Mouse (Mus musculus): ENCODE data around the gene H2-Ab1.

H2-Ab1 gene

GRCm38 (mm10) chr17:34286501-34286900 lies 29.0 kb downstream of the H2-Ab1 start:
- no peak for DNase-seq

DNA sequence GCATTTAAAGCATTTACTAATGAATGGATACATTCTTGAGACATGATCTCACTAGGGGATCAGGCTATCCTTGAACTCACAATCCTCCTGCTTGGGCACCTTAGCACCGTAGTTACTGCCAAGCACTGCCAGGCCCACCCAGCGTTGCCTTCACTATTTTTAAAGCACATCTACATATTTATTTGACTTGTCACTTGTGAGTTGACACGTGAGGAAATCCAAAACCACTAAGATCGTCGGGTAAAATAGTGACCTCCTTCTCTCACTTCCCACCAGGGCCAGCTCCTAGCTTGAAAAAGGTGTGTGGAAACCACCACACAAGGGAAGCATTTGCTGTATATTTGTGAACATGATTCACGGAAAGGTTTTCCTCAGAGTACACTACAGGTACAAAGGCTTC lies 29.5 kb downstream of the H2-Ab1 start:
- no peak for DNase-seq

- peak; percentile 98 for DNase-seq
Measured at GRCm38 (mm10) chr17:34287648-34288047, 30.2 kb downstream of the H2-Ab1 start, which contains the start of gene H2-Aa. Gene H2-Aa (minus strand): TSS chr17:34287823.

- DNase-seq, result no peak
Measured at GRCm38 (mm10) chr17:34288131-34288530, 30.6 kb downstream of the H2-Ab1 start.

DNA sequence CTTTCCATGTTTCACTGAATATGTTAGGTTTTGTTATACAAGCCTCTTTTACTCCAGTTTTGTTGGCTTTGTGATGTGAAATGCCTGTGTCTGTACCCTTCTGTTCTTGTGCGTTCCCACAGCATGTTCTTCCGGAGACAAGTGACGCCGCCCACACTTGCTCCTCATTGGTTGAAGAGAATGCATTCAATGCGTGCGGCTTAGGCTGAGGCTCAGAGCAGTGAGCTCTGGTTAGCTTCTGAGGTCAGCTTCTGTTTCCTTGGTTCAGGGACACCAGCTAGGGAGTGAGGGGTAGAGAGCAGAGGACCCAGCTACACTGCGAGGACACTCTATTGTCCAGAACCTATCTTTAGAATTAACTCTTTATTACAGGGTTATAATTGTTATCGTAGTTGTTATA lies 34.1 kb downstream of the H2-Ab1 start:
- DNase-seq, result peak; percentile 94

DNA sequence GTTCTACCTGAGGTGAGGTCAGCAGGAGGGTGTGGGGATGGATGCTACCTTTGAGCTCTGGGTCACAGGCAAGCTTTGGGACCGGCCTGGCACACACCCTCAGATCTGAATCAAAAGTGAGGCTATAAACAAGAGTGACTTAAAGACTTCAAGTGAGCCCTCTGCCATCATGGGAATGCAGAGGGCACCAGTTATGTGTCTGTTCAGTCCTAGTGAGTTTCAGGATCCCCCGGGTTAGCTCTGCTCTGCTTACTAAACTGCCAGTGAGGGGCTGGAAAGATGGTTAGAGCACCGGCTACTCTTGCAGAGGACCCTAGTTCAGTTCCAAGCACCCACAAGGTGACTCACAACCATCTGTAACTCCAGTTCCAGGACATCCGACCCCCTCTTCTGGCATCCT lies 35.1 kb downstream of the H2-Ab1 start:
- no peak for DNase-seq

DNA sequence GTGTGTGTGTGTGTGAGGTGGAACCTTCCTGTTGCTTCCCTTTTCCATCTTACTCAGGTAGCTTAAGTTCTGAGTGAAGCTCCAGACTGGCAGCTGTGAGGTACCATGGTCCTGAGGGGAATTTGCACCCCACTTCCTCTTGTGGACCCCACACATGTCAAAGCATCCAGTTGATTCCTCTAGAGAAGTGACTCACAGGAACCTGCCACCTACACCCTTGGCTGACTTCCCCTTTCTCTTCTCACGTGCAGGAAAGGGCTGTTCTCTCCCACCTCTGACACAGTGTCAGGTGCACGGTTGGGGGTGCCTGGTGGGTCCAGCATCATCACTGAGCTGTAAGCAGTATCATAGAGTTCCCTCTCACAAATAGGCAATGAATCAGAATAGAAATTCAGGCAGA lies 36.0 kb downstream of the H2-Ab1 start:
- peak; percentile 42 for DNase-seq

GRCm38 (mm10) chr17:34294249-34294648 lies 36.8 kb downstream of the H2-Ab1 start:
- DNase-seq, result no peak

DNA sequence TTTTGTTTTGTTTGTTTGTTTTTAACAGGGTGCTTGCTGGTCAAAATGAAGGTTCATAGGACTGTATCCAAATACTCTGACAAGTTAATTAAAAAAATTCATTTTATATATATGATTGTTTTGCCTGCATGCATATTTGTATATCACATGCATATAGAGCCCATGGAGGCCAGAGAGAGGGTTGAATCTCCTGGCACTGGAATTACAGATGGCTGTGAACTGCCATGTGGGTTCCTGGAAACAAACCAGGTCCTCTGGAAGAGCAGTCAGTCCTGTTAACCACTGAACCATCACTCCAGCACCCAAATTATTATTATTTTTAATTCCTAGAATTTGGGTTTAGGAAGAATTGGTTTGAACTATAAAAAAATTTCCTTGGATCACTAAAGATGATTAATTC lies 37.8 kb downstream of the H2-Ab1 start:
- DNase-seq, result no peak

GRCm38 (mm10) chr17:34295891-34296794 lies 38.7 kb downstream of the H2-Ab1 start:
- DNase-seq, result peak; percentile 92

GRCm38 (mm10) chr17:34299356-34299755 lies 41.9 kb downstream of the H2-Ab1 start:
- peak; percentile 46 for DNase-seq

GRCm38 (mm10) chr17:34300071-34300470 lies 42.6 kb downstream of the H2-Ab1 start:
- no peak for DNase-seq

DNA sequence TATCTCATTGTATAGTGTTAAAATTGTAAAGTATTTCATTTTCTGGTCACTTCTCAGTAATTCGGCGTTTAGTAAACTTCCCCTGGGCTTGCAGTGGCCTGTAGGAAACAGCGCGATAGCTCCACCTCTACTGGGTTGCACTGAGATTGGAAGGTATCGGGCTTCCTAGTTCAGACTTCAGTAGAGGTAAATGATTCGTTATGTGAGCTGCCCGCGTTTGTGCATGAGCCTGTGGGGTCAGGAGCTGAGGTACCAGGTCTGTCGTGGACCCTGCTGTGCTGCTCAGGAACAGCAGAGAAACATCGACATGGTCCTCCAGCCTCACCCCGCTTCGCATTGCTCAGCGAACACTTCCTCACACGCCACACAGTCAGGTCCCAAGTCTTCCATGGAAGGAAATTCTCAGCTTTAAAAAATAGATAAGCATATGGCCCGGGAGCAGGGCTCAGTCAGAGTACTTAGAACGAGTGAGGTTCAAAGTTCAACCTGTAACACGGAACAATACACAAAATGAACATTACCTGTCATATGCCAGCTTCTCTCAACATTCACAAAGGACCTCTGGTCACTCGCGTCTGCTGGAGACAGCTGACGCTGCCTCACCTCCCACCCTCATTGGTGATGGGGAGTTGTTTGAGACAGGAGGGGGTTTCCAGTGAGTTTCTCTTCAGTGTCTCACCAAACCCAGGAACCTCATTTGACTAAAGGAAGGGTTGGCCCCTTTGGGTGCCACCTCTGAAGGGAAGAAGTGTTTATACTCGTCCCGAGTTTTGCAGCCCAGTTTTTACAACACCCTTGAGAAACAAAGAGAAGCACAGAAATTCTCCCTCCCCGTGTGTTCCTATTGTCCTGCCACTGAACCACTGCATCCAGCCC lies 43.4 kb downstream of the H2-Ab1 start:
- DNase-seq, result peak; percentile 59

- DNase-seq, result no peak
Measured at GRCm38 (mm10) chr17:34301670-34302190, 44.2 kb downstream of the H2-Ab1 start.

DNA sequence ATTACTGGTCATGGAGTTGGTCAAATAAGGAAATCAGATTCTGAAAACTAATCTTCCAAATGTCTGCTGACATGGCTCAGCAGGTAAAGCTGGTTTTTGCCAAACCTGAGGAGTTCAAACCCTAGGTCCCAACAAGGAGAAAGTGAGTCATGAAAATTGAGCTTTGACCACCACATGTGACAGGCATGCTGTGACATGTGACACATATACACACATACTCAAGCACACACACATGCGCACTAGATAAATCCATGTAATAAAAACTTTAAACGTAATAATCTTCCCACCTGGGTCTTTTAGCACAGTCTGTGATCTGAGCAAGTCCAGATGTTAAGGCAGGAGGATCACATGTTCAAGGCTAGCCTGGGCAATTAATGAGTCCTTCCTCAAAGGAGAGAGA lies 46.3 kb downstream of the H2-Ab1 start:
- no peak for DNase-seq

DNA sequence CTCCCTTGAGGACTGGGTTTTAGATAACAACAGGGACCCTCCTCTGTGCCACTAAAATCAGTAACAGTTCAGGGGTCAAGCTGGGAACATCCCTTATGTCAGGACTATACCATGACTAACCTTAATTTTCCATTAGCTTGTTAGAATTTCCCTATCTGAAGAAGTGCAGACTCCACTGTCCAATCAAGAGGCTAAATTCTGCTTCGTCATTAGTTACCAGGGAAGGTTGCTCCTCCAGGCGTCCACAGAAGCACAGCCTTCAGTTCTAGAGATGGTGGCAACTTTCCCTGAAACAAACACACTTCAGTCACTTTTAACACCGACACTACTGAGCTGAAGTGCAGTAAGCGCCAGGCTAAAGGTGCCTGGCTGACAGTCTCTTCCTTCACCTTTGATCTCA lies 47.3 kb downstream of the H2-Ab1 start:
- peak; percentile 94 for DNase-seq

DNA sequence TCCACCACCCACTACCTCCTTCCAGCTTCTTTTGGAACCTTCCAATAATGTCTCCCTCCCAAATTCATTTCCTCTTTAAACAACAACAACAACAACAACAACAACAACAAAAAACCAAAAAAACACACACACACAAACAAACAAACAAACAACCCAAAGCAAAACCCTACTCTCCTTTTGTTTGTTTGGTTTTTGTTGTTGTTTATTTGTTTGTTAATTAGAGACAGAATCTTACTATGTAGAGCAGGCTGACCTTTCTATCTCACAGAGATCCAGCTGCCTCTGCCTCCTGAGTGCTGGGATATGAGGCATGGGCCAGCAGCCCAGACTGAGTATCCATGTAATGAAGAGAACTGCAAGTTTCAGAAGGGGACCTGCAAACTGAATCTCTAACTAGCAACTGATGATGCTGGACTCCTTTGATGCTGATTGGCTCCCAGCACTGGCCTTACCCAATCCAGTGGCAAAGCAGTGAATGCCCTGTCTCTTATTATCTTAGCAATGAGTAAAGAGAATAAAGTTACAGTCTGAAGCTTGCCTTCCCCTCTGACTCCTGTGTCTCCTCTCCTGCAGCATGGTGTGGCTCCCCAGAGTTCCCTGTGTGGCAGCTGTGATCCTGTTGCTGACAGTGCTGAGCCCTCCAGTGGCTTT lies 48.0 kb downstream of the H2-Ab1 start, which contains the start of gene H2-Eb1:
Gene H2-Eb1, plus strand, starts transcription at position 488 of the 651 bp plus-strand sequence.
- peak; percentile 97 for DNase-seq

DNA sequence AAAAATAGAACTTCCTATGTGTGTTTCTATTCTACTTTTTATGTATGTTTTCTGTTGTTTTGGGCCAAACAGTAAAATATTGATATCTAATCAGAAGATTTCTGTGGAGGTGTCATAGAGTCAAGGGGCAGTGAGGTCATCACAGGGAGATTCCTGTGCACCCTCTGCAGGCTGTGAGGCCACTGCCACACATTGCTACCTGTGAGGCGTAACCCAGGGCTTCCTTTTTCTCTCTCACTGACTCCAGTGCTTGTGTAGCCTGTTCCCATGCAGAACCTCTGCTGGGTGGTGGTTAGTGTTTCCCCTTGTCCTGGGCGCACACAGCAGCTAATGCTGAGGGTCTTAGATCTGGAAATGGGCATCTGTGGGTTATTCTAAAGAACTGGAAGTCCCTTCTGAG lies 48.9 kb downstream of the H2-Ab1 start:
- no peak for DNase-seq

GRCm38 (mm10) chr17:34307216-34307615 lies 49.7 kb downstream of the H2-Ab1 start:
- no peak for DNase-seq

DNA sequence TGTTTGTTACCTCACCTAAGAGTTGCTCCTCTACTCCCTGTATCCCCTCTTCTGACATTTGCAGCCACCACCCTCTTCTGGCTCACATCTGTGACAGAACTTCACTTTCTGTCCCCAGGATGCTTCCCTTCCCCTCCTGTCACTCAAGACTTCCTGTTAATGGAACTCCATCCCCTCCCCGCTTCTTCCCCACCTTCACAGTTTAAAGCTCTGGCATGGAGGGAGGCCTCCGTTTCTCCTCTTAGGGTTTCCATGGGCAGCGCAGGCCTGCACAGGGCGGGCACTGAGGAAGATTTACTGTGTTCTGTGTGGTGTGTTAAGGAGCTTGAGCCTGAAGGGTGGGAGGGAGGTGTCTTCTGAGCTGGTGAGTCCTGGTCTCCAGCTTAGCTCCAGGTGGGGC lies 50.7 kb downstream of the H2-Ab1 start:
- DNase-seq, result no peak

GRCm38 (mm10) chr17:34309225-34309624 lies 51.7 kb downstream of the H2-Ab1 start:
- DNase-seq, result no peak

DNA sequence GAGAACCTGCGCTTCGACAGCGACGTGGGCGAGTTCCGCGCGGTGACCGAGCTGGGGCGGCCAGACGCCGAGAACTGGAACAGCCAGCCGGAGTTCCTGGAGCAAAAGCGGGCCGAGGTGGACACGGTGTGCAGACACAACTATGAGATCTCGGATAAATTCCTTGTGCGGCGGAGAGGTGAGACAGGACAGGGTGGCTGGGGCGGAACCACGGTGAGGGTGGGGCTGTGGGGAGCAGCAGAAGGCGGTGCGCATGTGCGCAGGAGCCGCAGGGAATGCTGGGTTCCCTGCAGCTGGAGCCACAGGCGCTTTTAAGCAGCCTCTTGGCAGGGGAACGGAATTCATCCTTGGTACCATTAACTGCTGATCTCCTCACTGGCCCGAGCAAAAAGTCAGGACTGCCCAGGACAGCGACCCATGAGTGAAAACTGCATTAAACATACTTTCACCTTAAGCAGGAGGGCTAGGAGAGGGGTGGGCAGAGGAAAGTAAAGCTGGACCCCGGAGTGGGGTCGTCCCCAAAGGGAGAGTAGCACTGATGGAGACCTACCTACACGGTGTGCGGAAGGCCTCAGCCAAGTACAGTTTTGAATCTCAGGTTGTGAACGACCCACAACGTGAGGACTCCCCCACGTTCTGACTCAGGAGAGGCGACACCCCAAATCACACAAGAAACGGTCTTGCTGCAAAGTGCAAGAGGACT lies 52.3 kb downstream of the H2-Ab1 start:
- DNase-seq, result peak; percentile 79
